Mouse (Mus musculus): ENCODE data around the gene Srpk1.

Gene Srpk1

GRCm38 (mm10) chr17:28622300-28622759, at the start of gene Srpk1:
TSS of gene Srpk1 (minus strand) at chr17:28622709.
- in situ Hi-C loops (cut with MboI, MseI), result no loop called here

GRCm38 (mm10) chr17:28659564-28659963, 37.1 kb upstream of the Srpk1 start:
- in situ Hi-C loops (cut with MboI, MseI), result no loop called here

GRCm38 (mm10) chr17:28657936-28658335, 35.4 kb upstream of the Srpk1 start:
- in situ Hi-C loops (cut with MboI, MseI), result no loop called here

GRCm38 (mm10) chr17:28650268-28650667, 27.8 kb upstream of the Srpk1 start:
- in situ Hi-C loops (cut with MboI, MseI), result no loop called here

GRCm38 (mm10) chr17:28648607-28649370, 26.3 kb upstream of the Srpk1 start:
- in situ Hi-C loops (cut with MboI, MseI), result loop anchor here (5.0 kb wide), 1 partner anchor 56 kb away; no protein-coding TSS in a partner anchor

GRCm38 (mm10) chr17:28646221-28646620, 23.7 kb upstream of the Srpk1 start:
- in situ Hi-C loops (cut with MboI, MseI), result loop anchor here (5.0 kb wide), 1 partner anchor 54 kb away; no protein-coding TSS in a partner anchor

- in situ Hi-C loops (cut with MboI, MseI), result no loop called here
Measured at GRCm38 (mm10) chr17:28644112-28644511, 21.6 kb upstream of the Srpk1 start.

- in situ Hi-C loops (cut with MboI, MseI), result no loop called here
Measured at GRCm38 (mm10) chr17:28643697-28644096, 21.2 kb upstream of the Srpk1 start.

GRCm38 (mm10) chr17:28640113-28640512, 17.6 kb upstream of the Srpk1 start:
- in situ Hi-C loops (cut with MboI, MseI), result no loop called here

GRCm38 (mm10) chr17:28637711-28638690, 15.5 kb upstream of the Srpk1 start:
- in situ Hi-C loops (cut with MboI, MseI), result no loop called here

- in situ Hi-C loops (cut with MboI, MseI), result no loop called here
Measured at GRCm38 (mm10) chr17:28635842-28636241, 13.3 kb upstream of the Srpk1 start.

- in situ Hi-C loops (cut with MboI, MseI), result no loop called here
Measured at GRCm38 (mm10) chr17:28629125-28629524, 6.6 kb upstream of the Srpk1 start.

GRCm38 (mm10) chr17:28628248-28629124, 6.0 kb upstream of the Srpk1 start:
- in situ Hi-C loops (cut with MboI, MseI), result no loop called here

GRCm38 (mm10) chr17:28626937-28627336, 4.4 kb upstream of the Srpk1 start:
- in situ Hi-C loops (cut with MboI, MseI), result no loop called here

- in situ Hi-C loops (cut with MboI, MseI), result no loop called here
Measured at GRCm38 (mm10) chr17:28625327-28625726, 2.8 kb upstream of the Srpk1 start.

- in situ Hi-C loops (cut with MboI, MseI), result no loop called here
Measured at GRCm38 (mm10) chr17:28624841-28625240, 2.3 kb upstream of the Srpk1 start.

GRCm38 (mm10) chr17:28621381-28622299, 869 bp downstream of the Srpk1 start:
- in situ Hi-C loops (cut with MboI, MseI), result no loop called here

GRCm38 (mm10) chr17:28618775-28619174, 3.7 kb downstream of the Srpk1 start:
- in situ Hi-C loops (cut with MboI, MseI), result no loop called here

- in situ Hi-C loops (cut with MboI, MseI), result no loop called here
Measured at GRCm38 (mm10) chr17:28618124-28618523, 4.4 kb downstream of the Srpk1 start.

GRCm38 (mm10) chr17:28617636-28618035, 4.9 kb downstream of the Srpk1 start:
- in situ Hi-C loops (cut with MboI, MseI), result no loop called here

Data from regulatory T cell (primary cell).